Mouse (Mus musculus) heart, adult 2 months (tissue): ENCODE measurements around the gene Scaf1.

Experiments used
- CTCF ChIP-seq: fragments of 200-600 bp; IDR thresholded peaks from 2 replicates; pipeline ENCODE4 v1.8.1; 2022; ENCODE audit warnings: antibody characterized with exemption, mild to moderate bottlenecking, moderate library complexity
- EP300 ChIP-seq: fragments of 200-500 bp; IDR thresholded peaks from 2 replicates; pipeline ENCODE4 v1.6.1; 2011; ENCODE audit warnings: low read depth, low read length, control low read depth; ENCODE audit not compliant: insufficient read depth
- POLR2A ChIP-seq: fragments of 200-500 bp; IDR thresholded peaks from 2 replicates; pipeline ENCODE4 v1.6.1; 2011; ENCODE audit warnings: mild to moderate bottlenecking, low read depth, low read length, control low read depth; ENCODE audit not compliant: insufficient read depth

DNA sequence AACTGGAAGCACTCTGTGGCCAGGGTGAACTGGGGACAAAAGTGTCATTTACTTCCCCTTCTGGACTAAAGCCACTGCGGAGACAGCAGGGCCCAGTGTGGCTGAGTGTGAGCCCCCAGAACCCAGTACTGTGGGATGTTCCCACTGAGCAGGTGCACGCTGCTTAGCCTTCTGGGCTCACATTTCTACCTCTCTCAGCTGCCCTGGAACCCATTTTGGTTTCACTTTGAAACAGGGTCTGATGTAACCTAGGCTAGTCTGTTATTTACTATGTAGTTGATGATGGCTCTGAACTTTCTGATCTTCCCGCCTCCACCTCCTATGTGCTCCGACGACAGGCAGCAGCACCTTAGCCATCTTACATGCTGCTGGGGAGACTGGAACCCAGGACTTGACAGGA, 53.3 kb downstream of the Scaf1 start:
- TF ChIP-seq CTCF (no peak), POLR2A (no peak), EP300 (no peak)
